Mouse (Mus musculus) kidney, adult 10 weeks (tissue): ENCODE data around the gene Zfr2. TPM values are rescaled to one million over a fixed set of nuclear protein-coding genes. Genes with fewer than 3 reads are reported as not detected.

Experiments
- polyA plus RNA-seq: library from polyadenylated mRNA; stranded (reverse); fragments of 350-450 nt; fragmentation: Illumina TruSeq; extraction: RNeasy Lipid Tissue Mini Kit (QIAGEN cat#74804); gene quantifications from one replicate; pipeline ENCODE4 v1.2.3, GENCODE M21; 2014; ENCODE audit warnings: low read depth, low replicate concordance

Zfr2 gene
- 0.20 TPM for polyA plus RNA-seq

DNA sequence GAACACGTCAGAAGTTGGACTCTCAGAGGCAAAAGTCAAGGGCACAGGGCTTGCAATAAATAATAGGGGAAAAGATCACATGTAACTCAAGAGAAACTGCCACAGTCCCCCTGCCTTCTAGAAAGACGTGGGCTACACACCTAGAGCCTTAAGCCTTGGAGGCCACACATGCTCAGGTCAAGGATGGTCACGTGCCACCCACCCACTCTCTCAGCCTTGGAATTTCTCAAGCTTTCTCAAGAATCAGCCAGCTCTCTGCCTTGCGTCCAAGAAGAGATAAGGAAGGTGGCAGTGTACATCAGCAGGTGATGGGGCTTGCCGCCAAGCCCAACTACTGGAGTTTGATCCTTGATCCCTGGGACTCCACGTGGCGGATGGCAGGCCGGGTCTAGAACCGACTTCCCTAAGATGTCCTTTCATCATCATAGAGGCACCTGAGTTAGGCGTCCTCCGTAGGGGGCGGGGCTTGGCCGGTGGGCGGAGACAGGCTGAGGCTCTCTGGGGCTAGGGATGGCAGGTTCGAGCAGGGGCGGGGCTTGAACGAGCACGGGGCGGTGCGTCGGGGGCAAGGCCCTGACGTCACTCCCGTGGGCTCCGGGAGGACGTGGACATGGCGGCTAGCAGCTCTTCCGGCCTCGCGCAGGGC lies at the start of gene Zfr2:
Gene Zfr2 (plus strand): TSS at position 576 of the 646 bp plus-strand sequence.

DNA sequence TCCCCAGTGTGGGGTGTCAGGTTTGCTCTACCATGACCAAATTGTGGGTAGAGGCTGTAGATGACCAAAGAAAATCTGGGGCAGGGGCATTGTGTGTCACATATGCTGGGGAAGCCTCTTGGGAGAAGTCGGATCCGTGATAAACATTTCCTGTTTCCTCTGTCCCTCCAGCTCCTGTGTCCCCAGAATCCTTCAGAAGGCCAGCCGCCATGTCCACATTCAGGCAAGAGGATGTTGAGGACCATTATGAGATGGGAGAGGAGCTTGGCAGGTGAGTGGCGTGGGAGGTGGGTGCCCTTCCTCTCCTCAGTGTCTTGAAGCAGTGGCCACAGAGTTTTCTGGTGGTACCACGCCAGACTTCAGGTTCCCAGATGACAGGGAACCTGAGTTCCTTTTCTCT lies 49.1 kb upstream of the Zfr2 start, which contains the start of gene 4930442H23Rik:
Gene 4930442H23Rik (minus strand): TSS at position 45 of the 400 bp plus-strand sequence.

DNA sequence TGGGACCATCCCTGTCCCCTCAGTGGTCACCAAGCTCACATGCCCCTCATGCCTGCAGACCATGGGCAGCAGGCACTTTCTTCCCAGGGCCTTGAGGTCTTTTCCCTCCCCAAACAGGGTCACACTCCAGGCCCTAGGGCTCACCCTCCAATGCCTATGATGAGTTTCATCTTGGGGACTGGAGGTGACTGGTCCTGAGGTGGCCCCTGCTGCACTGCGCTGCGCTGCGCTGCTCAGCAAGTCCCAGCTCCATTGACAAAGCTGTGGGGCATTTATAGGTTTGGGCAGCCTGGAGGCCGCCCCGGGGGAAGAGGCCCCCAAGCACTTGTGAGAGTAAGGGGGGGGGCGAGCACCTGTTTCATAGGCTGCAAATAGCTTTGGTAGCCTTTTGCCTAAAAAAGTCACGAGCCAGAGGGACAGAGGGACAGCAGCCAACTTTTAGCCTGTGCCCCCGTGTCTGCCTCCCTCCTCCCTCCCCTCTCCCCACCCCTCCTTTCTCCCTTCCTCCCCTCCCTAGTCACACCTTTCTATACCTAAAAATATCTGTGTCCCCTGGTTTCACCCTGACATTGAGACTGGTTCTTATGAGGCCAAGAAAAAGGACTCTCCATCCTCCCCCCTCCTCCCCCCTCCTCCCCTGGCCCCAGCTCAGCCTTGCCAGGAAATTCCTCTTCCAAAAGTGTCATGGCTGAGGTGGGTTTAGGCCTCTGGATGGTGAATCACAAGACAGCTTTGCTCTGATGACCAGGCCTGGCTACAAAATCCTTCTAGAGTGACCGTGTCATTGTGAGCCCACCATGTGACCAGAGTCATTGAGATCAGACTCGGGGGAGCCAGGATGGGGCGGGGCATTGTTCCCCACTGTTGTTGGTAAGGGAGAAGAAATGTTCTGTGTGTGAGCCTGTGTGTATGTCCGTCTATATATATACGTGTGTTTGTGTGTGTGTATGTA lies 30.9 kb upstream of the Zfr2 start, which contains the start of gene Nmrk2:
Gene Nmrk2 (minus strand): TSS at position 245 of the 952 bp plus-strand sequence.

DNA sequence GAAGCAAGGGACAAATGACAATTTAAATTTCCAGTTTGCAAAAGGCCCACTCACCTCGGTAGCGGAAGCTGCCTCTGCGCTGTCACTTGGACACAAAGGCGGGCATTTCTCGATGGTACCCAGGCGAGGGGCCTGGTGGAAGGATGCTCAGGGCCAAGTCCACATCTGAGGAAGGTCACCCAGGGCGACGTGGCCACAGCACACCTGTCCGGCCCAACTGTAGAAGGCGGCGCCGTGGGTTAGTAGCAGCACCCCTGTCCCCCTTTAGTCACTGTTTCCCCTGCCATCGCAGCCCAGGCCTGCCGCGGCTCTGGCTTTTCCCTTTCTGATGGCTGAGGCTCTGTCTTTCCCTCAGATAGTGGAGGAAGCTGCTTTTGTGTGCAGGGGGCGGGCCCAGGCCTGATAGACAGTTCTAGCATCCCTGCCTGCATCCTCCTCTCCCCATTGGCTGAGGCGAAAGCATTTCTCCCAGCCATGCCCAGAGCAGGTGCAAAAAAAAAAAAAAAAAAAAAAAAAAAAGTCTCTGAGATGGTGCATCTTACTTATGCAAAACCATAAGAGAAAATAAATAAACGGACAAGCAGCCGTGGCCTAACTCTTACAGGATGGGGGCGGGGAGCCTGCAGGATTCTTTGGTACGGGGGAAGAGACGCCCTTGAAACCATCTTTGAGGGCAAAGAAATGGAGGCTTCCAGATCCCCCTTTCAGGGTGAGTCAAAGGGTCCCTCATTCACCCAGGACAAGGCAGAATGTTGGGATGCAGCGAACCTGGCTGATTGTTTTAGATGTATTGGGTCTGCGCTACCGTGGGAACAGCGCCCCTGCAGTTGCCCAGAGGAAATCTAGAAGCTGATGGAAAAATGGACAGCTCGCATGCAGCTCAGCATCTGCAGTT lies 2.3 kb upstream of the Zfr2 start, which contains the start of gene Atcay:
Gene Atcay (minus strand): TSS at position 396 of the 895 bp plus-strand sequence.

DNA sequence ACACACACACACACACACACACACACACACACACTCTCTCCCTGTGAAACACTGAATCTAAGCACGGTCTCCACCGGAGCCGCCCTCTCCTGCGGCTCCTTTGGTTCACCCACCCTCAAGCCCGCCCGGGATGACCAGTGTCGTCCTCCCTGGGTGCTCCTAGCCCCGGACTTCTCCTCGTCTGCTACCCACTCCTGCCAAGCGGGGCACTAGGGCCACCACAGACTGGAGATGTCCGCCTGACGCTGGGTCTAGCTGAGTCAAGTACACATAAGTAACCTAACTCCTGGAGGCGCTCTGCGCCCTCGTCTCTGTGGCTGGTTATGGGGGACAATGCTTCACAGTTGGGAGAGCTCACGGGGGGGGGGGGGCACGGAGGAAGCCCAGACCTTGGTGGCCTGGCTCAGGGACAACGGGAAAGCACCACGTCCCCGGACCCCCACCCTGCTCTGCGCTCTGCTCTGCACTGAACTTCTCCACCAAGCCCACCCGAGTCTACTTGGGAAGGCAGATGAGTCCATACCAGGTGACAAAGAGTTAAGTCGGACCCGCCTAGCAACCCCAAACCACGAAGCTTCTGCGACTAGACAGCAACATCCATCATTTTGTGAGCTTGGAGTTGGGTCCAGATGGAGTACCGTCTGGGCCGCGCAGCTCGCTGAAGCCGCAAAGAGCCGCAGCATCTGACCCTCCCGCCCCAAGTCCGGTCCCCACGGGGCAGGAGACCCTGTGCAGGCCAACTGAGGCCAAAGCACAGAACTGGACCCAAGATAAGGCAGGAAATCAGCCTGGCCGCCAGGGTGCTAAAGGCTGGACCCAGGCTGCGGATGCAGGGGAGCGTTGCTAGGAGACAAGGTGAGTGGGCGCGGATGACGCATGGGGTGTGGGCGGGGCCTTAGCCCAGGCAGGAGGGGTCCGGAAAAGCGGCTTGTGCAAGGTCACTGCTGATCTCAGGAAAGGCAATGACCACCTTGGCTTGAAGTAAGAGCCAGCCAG lies 19.8 kb downstream of the Zfr2 start, which contains the start of gene Matk:
Gene Matk (plus strand): TSS at position 512 of the 996 bp plus-strand sequence.

DNA sequence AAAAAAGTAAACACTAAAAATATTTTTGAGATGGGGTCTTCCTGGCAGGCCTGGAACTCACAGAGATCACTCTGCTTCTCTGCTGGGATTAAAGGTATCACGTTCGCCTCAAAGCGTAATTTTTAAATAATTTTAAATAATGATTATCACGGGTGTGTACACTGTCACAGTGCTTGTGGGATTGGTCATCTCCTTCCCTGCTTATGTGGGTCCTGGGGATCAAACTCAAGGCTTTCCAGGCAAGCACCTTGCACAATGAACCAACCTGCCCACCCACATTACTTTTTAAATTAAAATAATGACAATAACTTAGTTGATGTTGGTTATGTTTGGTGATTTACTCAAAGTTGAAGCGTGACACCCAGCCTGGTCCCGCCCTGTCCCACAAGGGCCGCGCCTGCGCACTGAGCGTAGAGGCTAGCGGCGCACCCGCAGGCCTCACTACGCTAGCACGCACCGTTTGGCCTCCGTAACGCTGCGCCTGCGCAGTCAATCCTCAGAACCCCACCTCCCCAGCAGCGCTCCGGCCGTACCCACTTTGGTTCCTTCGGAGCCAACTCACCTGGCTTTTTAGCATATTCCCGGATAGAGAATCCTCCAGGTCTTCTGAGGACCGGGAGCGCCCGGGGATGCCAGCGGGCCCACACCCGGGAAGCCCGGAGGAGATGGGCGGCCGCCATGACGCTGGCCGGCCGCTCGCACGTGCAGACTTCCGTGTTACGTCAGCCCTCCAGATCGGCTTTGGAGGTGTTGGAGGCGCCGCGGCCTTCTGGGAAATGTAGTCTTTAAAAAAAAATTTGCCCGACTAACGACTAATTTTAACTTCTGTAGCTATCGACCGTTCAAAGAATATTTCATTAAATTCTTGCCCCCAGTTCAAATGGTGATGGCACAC lies 33.5 kb downstream of the Zfr2 start, which contains the start of the genes Mrpl54 and Apba3:
Gene Mrpl54 (minus strand): TSS at position 724 of the 895 bp plus-strand sequence.
Gene Apba3 (plus strand): TSS at position 750 of the 895 bp plus-strand sequence.

DNA sequence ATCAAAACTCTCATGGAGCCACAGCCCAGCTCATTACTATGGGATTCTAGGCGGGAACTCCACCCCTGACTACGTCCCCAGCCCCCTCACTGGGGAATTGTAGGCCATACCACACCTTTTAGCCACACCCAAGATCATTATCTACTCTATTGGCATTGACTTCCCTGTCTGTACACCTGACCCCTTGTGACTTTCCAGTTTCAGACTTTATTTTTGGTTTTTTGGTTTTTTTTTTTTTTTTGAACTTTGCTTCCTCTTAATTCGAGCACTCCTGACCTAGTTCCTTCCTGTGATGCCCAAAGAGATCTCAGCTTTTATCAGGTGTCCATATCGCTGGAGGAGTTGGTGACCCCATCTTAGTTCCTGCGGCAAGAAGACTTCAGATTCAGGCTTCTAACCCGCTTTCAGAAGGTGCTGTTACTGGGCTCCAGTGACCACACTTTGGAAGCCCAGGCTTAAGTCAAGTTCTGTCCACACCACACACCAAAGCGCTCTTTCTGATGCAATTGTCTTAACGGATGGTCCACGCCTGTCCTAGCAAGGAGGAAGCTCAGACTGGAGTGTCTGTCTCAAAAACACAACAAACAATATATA lies 58.7 kb downstream of the Zfr2 start, which contains the start of gene Tjp3:
Gene Tjp3 (minus strand): TSS at position 71 of the 594 bp plus-strand sequence.

DNA sequence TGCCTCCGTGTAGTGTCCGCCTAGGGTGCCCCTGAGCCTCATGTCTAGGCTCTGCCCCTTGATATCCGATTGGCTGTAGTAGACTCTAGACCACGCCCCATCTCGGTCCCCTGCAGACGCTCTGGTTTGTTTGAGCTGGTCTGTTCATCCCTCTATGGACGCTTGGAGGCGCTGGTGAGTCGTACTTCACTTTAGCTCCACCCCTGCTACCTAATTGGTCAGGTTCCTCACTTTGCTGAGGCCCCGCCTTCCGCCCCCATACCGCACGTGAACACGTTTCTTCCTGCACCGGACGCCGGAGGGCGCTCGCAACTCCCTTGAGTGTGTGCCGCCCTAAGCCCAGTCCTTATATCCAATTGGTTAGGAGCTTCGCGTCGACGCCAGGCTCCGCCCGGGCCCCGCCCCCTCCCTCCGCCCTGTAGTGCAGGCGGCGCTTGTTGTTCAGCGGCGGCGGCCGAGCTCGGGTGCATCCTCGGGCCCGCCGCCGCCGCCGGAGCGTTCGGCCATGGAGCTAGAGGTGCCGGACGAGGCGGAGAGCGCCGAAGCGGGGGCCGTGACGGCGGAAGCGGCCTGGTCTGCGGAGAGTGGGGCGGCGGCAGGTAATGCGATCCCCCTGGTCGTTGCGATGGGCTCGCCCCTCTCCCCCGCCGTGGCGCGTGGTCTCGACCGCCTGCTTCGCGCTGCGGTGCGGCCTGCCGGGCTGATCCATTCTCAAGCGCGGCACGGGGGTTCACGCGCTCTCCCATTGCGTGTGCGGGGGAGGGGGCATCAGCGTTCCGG lies 59.8 kb downstream of the Zfr2 start, which contains the start of gene Pip5k1c:
Gene Pip5k1c (plus strand): TSS at position 410 of the 780 bp plus-strand sequence.

Other genes with a start within 250 kb of the Zfr2 start
- gene Gng7, start 218.2 kb upstream of the Zfr2 start, polyA plus RNA-seq: 1.1 TPM
- gene Diras1, start 207.5 kb upstream of the Zfr2 start, polyA plus RNA-seq: not detected
- 0.28 TPM for gene Slc39a3, start 195.7 kb upstream of the Zfr2 start, polyA plus RNA-seq
- 0.61 TPM for gene Sgta, start 173.0 kb upstream of the Zfr2 start, polyA plus RNA-seq
- not detected for gene Thop1, start 163.1 kb upstream of the Zfr2 start, polyA plus RNA-seq
- not detected for gene Creb3l3, start 134.3 kb upstream of the Zfr2 start, polyA plus RNA-seq
- 2.1 TPM for gene Map2k2, start 127.2 kb upstream of the Zfr2 start, polyA plus RNA-seq
- gene Zbtb7a, start 97.9 kb upstream of the Zfr2 start, polyA plus RNA-seq: 8.1 TPM
- gene Pias4, start 65.2 kb upstream of the Zfr2 start, polyA plus RNA-seq: not detected
- 6.2 TPM for gene Eef2, start 56.5 kb upstream of the Zfr2 start, polyA plus RNA-seq
- gene Dapk3, start 50.1 kb upstream of the Zfr2 start, polyA plus RNA-seq: not detected
- not detected for gene 4930442H23Rik, start 49.3 kb upstream of the Zfr2 start, polyA plus RNA-seq
- gene Nmrk2, start 31.1 kb upstream of the Zfr2 start, polyA plus RNA-seq: not detected
- not detected for gene Atcay, start 2.3 kb upstream of the Zfr2 start, polyA plus RNA-seq
- not detected for gene Matk, start 19.8 kb downstream of the Zfr2 start, polyA plus RNA-seq
- 1.6 TPM for gene Mrpl54, start 33.8 kb downstream of the Zfr2 start, polyA plus RNA-seq
- gene Apba3, start 33.8 kb downstream of the Zfr2 start, polyA plus RNA-seq: not detected
- gene Tjp3, start 58.4 kb downstream of the Zfr2 start, polyA plus RNA-seq: 2.5 TPM
- 1.1 TPM for gene Pip5k1c, start 59.8 kb downstream of the Zfr2 start, polyA plus RNA-seq
- 0.16 TPM for gene Cactin, start 87.9 kb downstream of the Zfr2 start, polyA plus RNA-seq
- not detected for gene Tbxa2r, start 95.6 kb downstream of the Zfr2 start, polyA plus RNA-seq
- gene Gipc3, start 110.1 kb downstream of the Zfr2 start, polyA plus RNA-seq: not detected
- 5.1 TPM for gene Hmg20b, start 117.3 kb downstream of the Zfr2 start, polyA plus RNA-seq
- gene Mfsd12, start 124.3 kb downstream of the Zfr2 start, polyA plus RNA-seq: 0.24 TPM
- not detected for gene 4930404N11Rik, start 132.7 kb downstream of the Zfr2 start, polyA plus RNA-seq
- not detected for gene Fzr1, start 145.4 kb downstream of the Zfr2 start, polyA plus RNA-seq
- gene Dohh, start 151.3 kb downstream of the Zfr2 start, polyA plus RNA-seq: not detected
- not detected for gene Gm48551, start 151.3 kb downstream of the Zfr2 start, polyA plus RNA-seq
- gene Gm48552, start 155.8 kb downstream of the Zfr2 start, polyA plus RNA-seq: not detected
- gene Smim24, start 159.9 kb downstream of the Zfr2 start, polyA plus RNA-seq: 25.1 TPM
- 11.8 TPM for gene Nfic, start 222.5 kb downstream of the Zfr2 start, polyA plus RNA-seq
- gene Celf5, start 249.6 kb downstream of the Zfr2 start, polyA plus RNA-seq: not detected